22 mouse cellular contexts compared by ENCODE assay signal in the genomic region with DNA sequence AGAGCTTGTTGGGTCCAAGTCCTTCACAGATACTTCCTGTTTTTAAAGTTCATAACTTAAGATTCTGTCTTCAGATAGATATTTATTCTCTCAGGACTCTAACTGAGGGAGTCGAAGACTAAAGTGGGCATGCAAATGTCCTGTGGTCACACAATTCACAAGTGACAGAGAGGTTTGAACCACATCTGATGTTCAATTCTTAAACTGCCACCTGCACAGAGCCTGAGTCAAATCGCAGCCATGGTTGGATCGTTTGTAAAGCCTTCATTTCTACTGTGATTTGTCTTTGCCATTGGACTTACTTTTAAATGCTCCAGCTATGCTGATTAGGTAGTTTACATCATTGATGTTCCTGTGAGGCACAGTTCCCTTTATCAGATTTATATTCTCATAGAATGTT.
DNase-seq lines count a peak whose midpoint lies in the region; ATAC-seq and TF ChIP-seq lines count a peak whose summit lies in the region.
"Had no signal": no experiment of that assay in that cellular context is flagged by ENCODE, and none has a peak within 500 bp of the region (broad histone marks: within the 10 kb centered on the region; RNA-seq: fewer than 3 reads in every experiment).

No protein-coding gene starts in this region.

- H3K36me3 ChIP-seq in CH12.LX (replicated peaks in 1 of 2; ENCODE audit: control insufficient read depth in 1 of 2, insufficient read depth in 1 of 2, low read length in 1 of 2): no peaks in the 10 kb centered on the region
- H3K36me3 ChIP-seq in splenic B cell, adult 2 months (ENCODE audit: control insufficient read depth, insufficient read depth, low read length, poor library complexity, severe bottlenecking): no peaks in the 10 kb centered on the region
- no peaks in the 10 kb centered on the region for H3K36me3 ChIP-seq in hindbrain, embryonic 11.5 days (ENCODE audit: control insufficient read depth, insufficient read depth, low read length)
- H3K36me3 ChIP-seq: G1E had no signal

- WGBS in hindbrain, embryonic 11.5 days: 93% methylated on average over 3 of the region's 3 CpGs

- in situ Hi-C loops in CH12.LX (cut with MboI; ENCODE audit: low pct_ligation_motif_present, low pct_unique_long_range_greater_than_20kb, low sequenced_read_pairs): no loop called here

- peaks cover 26 to 78% of the 10 kb centered on the region in 2 experiments for H3K4me1 ChIP-seq in CH12.LX (ENCODE audit: control insufficient read depth in 1 of 2, insufficient read depth in 2 of 2)
- no peaks in the 10 kb centered on the region for H3K4me1 ChIP-seq in hindbrain, embryonic 11.5 days (replicated peaks; ENCODE audit: control insufficient read depth, insufficient read depth, low read length)

- no peak overlapping the region for H3K4me3 ChIP-seq in CH12.LX (replicated peaks in 1 of 3; ENCODE audit: low read depth in 2 of 3, low read length in 2 of 3, poor library complexity in 1 of 3)
- no peak overlapping the region for H3K4me3 ChIP-seq in hindbrain, embryonic 11.5 days (ENCODE audit: low read depth, low read length)

- no peak for TF ChIP-seq CTCF in CH12.LX (conservative IDR thresholded peaks at IDR 0.05 in 1 of 2, IDR thresholded peaks at IDR 0.05 in 1 of 2; ENCODE audit: low read depth in 2 of 2, low read length in 2 of 2)

- TF ChIP-seq EP300 in CH12.LX (IDR thresholded peaks at IDR 0.05; ENCODE audit: low read length): peak; percentile 80

- H3K9ac ChIP-seq in CH12.LX (ENCODE audit: insufficient read depth, low read depth): no peak overlapping the region
- no peak overlapping the region for H3K9ac ChIP-seq in hindbrain, embryonic 11.5 days (ENCODE audit: low read depth, low read length)

- dilution Hi-C loops in CH12.LX (cut with MboI; ENCODE audit: extremely low pct_ligation_motif_present, extremely low pct_unique_long_range_greater_than_20kb, low sequenced_read_pairs): no loop called here

- no peaks in the 10 kb centered on the region for H3K9me3 ChIP-seq in CH12.LX (replicated peaks; ENCODE audit: low read length)
- no peaks in the 10 kb centered on the region for H3K9me3 ChIP-seq in hindbrain, embryonic 11.5 days (ENCODE audit: control insufficient read depth, low read length)
- H3K9me3 ChIP-seq: G1E had no signal

- no peaks in the 10 kb centered on the region for H3K79me2 ChIP-seq in CH12.LX (replicated peaks; ENCODE audit: control insufficient read depth, extremely low read depth, insufficient read depth, poor library complexity, severe bottlenecking)

- no peak for TF ChIP-seq POLR2A in CH12.LX (IDR thresholded peaks at IDR 0.05; ENCODE audit: low read depth, low read length)

- H3K4me2 ChIP-seq in CH12.LX (ENCODE audit: insufficient read depth, low read depth, poor library complexity, severe bottlenecking): no peak overlapping the region
- H3K4me2 ChIP-seq in hindbrain, embryonic 11.5 days (replicated peaks; ENCODE audit: low read depth, low read length): no peak overlapping the region

- no peaks in the 10 kb centered on the region for H3K27me3 ChIP-seq in CH12.LX (replicated peaks)
- H3K27me3 ChIP-seq in splenic B cell, adult 2 months (ENCODE audit: control insufficient read depth, insufficient read depth, low read length, poor library complexity, severe bottlenecking): no peaks in the 10 kb centered on the region
- H3K27me3 ChIP-seq in hindbrain, embryonic 11.5 days (ENCODE audit: control insufficient read depth, insufficient read depth, low read length): no peaks in the 10 kb centered on the region

- no peak overlapping the region for H3K27ac ChIP-seq in CH12.LX (ENCODE audit: insufficient read depth, low read depth)
- H3K27ac ChIP-seq in hindbrain, embryonic 11.5 days (ENCODE audit: low read depth, low read length): no peak overlapping the region

- no peak; the same call in 1 of the 2 replicates for TF ChIP-seq RAD21 in CH12.LX (IDR thresholded peaks at IDR 0.05; ENCODE audit: low read depth, low read length)

- peak; percentile 30 for DNase-seq in A20 (ENCODE audit: low read depth, low spot score)
- DNase-seq in CH12.LX (ENCODE audit: extremely low read depth): peak; percentile 78
- peak; percentile 28 for DNase-seq in splenic B cell, adult 2 months (ENCODE audit: low read depth, low spot score)
- DNase-seq in hindbrain, embryonic 11.5 days (ENCODE audit: low spot score): no peak
- no peak for DNase-seq in kidney, postnatal 25 days
- DNase-seq in right cerebral cortex, postnatal 14 days: no peak
- DNase-seq: adrenal gland, adult 2 months; adrenal gland, adult 8-10 months; adrenal gland, postnatal 10 days; adrenal gland, postnatal 14 days; adrenal gland, postnatal 25 days; adrenal gland, postnatal 36 days; B cell, adult 2 months; cerebellum, adult 11 months; cerebellum, adult 11-12 months; cerebellum, adult 18-20 months; cerebellum, adult 2 months; cerebellum, adult 8-10 months had no signal

- ATAC-seq in hindbrain, embryonic 11.5 days (ENCODE audit: low FRiP score): no peak
- ATAC-seq: activated CD4-positive, CD25-positive, alpha-beta regulatory T cell, adult 4 months; CD4-positive, CD25-positive, alpha-beta regulatory T cell, adult 4 months; Patski had no signal

TF ChIP-seq in CH12.LX, 34 proteins besides CTCF, POLR2A, EP300 and RAD21:
- peak; percentile 23 for TF ChIP-seq MYC (IDR thresholded peaks at IDR 0.05; ENCODE audit: low read depth, low read length)
- TF ChIP-seq ZKSCAN1 (IDR thresholded peaks at IDR 0.05; ENCODE audit: borderline replicate concordance, low read depth, low read length): no peak
- TF ChIP-seq IRF4 (IDR thresholded peaks at IDR 0.05; ENCODE audit: low read depth, low read length): peak; percentile 69
- no peak for TF ChIP-seq UBTF (IDR thresholded peaks at IDR 0.05; ENCODE audit: low read depth, low read length)
- 0 out of 2 replicates have a peak, but pooled peaks have one; percentile 14 for TF ChIP-seq JUN (IDR thresholded peaks at IDR 0.05; ENCODE audit: insufficient read depth, low read depth, low read length)
- TF ChIP-seq MXI1 (IDR thresholded peaks at IDR 0.05; ENCODE audit: low read depth, low read length): no peak
- 0 out of 2 replicates have a peak, but pooled peaks have one; percentile 23 for TF ChIP-seq CHD2 (IDR thresholded peaks at IDR 0.05; ENCODE audit: low read length)
- no peak for TF ChIP-seq POLR2AphosphoS2 (IDR thresholded peaks at IDR 0.05; ENCODE audit: low read depth, low read length)
- TF ChIP-seq JUND (conservative IDR thresholded peaks at IDR 0.05; ENCODE audit: low read depth, low read length): peak; percentile 70
- peak; percentile 79 for TF ChIP-seq MEF2A (IDR thresholded peaks at IDR 0.05; ENCODE audit: borderline replicate concordance, low read depth, low read length)
- TF ChIP-seq BHLHE40 (IDR thresholded peaks at IDR 0.05; ENCODE audit: low read depth, low read length): peak; percentile 63; the same call in 1 of the 2 replicates
- TF ChIP-seq ETS1 (conservative IDR thresholded peaks at IDR 0.05; ENCODE audit: low read depth, low read length): peak; percentile 73; the same call in 1 of the 2 replicates
- TF ChIP-seq TCF12 (IDR thresholded peaks at IDR 0.05; ENCODE audit: low read depth, low read length): peak; percentile 76
- no peak for TF ChIP-seq ZMIZ1 (IDR thresholded peaks at IDR 0.05; ENCODE audit: low read depth, low read length)
- TF ChIP-seq SMC3 (IDR thresholded peaks at IDR 0.05; ENCODE audit: low read depth, low read length): no peak
- TF ChIP-seq SIN3A (IDR thresholded peaks at IDR 0.05; ENCODE audit: low read length): 0 out of 2 replicates have a peak, but pooled peaks have one; percentile 20
- TF ChIP-seq USF2 (conservative IDR thresholded peaks at IDR 0.05; ENCODE audit: low read depth, low read length): no peak
- TF ChIP-seq MAFK (IDR thresholded peaks at IDR 0.05; ENCODE audit: insufficient replicate concordance, low read length): no peak

Comparison
In these comparisons a context has a peak if more than half of its experiments do, and no peak if none do; other contexts are left out.
1. DNase-seq: peak in A20 (single experiment), CH12.LX (single experiment) and splenic B cell, adult 2 months (single experiment); none in hindbrain, embryonic 11.5 days (single experiment), kidney, postnatal 25 days (0 of 2) and right cerebral cortex, postnatal 14 days (single experiment).